Mouse (Mus musculus) yolk sac, embryonic 10.5 days (tissue): ENCODE results near the gene Prr29.
A peak's percentile ranks its signal among the peaks of the same experiment; 100 is the strongest.
"Not testable (repeated sequence)": the region's sequence is repeated elsewhere in the genome, so short reads cannot be mapped to it uniquely, and the experiment has no call there.

Experiments
- DNase-seq: peaks from one replicate; pipeline ENCODE4 v3.0.0-alpha.2; 2017; ENCODE audit warnings: low spot score

Gene Prr29

DNA sequence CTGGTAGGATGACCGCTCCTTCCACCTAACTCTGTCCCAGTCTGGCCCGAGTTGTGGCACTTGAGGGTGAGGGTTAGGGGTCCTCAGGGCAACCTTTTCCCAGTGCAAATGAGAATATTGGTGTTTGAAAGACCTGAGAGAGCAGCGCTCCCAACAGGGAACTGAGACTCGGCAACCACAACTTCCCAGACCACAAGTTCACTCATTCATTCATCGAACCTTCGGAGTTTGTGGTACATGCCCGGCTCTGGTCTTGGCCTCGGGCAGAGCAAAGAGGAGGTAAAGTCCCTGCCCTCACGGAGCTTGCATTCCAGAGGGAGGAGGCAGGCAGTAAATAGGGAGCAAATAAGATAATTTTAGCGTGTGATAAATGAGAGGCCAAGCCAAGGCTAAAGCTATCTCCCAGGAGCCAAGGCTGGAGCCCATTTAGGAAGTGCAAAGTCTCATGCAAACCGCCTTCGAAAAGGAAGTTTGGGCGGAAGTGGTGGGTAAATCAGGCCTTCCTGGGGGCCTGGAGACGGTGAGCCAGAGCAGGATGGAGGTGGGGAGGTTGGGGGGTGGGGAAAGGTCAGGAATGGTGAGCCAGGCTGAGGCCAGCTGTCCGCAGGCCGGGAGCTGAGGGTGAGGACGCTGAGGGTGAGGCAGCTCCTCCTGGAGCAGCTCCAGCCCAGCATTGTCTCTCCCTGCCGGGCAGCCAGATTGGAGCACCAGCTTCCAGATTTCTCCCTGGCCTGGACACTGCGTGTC lies 9.7 kb upstream of the Prr29 start:
- DNase-seq: no peak

DNA sequence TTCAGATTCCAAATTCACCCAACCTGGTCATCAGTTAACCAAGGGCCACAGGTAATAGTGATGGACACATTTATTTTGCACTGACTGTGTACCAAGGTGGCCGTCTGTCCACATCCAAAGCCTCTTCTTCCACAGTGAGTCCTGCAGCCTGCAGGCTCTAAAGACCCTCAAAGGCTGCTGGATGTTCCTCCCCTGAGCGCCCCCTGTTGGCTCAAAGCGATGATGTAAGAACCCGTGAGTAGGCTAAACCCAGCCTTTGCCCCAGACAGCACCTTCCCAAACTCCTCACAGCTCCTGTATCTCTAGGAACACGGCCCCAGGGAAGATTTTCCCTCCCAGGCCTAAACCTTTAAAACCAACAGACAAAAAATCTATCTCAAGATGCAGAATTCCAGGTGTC lies 5.9 kb upstream of the Prr29 start:
- no peak for DNase-seq

DNA sequence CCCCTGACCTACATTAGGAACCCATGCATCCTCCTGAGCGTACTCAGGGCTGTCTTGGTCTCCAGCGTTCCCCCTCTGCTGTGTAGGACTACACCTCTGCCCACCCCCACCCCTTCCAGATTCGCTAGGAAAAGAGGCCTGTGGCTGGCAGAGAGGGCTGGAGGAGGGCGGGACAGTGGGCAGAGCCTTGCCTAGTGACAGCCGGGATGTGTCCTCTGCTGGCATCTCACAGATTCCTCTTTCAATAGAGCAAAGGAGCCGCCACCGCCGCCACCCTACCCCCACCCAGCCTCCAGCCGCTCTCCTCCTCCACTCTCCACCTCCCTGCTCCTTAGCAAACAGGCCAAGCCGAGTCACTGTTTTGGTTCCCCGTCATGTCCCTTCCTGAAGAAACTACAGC lies 560 bp upstream of the Prr29 start:
- no peak for DNase-seq

DNA sequence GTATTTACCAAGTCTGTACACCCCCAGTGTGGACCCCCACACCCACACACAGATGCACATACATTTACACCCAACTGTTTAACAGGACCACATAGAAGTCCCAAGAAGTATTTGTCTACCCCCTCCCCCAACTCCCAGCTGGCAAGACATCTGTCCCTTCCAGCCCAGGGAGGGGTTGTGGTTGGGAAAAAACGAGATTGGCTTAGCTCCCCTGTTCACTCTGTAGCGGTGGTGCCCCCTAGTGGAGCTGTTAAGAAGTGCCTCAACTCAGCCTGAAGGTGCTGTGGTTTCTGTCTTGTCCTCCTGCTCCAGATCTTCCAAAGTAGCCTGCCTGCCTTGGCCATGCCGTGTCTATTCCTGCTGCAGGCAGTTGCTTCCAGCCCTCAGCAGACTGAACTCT lies 1.0 kb downstream of the Prr29 start:
- peak; percentile 59 for DNase-seq

DNA sequence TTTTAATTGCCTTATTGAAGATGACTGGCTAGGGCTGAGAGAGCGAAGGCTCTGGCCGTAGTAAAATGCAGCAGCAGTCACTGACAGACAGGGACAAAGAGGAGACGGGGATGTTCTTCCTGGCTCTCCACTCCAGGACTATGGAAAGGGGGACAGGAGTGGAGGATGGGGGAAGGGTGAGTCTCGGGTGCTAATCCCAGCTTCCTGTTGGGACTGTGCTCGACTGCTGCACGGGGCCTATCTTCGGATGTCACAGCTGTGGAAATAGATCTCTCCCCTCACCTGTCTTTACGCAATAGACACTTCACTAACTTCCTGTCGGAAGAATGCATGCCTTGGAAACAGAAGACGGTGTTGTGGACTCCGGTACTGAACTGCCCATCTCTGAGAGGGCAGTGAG lies 8.7 kb downstream of the Prr29 start:
- DNase-seq: no peak

DNA sequence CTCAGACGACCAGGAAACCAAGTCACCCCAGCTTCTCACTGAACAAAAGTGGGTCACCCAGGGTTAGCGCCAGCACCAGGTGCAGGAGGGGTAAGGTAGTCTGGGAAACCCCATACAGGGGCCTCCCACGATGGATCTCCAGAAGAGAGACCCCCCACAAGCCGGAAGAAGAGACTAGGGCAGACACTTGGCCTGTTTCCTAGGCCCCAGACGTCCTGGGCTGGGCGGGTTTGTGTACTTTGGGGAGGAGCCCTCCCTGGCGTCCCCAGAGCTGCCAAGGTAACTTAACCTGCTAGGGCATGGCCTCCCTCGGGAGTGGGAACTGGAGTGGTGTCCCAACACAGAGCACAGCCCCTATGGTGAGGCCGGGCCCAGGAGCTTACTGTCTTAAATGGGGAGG lies 9.3 kb downstream of the Prr29 start:
- DNase-seq: no peak

DNA sequence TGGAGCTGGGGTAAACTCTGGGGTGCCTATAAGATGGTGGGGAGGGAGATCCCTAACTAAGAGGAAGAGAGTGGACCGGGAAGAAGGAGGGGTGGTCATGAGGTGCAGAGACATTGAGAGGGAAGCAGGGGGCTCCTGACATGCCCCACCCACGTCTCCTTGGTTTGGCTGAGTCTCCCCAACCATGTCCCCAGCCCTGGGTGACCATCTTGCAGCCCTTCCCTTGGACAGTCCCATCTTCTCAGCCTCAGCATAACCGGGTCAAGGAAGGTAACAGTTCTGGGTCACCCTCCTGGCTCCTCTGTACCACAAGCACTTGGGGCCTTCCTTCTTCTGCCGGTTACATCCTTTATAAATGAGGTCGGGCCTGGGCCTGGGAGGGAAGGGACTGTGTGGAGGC lies 9.7 kb downstream of the Prr29 start:
- no peak for DNase-seq

DNA sequence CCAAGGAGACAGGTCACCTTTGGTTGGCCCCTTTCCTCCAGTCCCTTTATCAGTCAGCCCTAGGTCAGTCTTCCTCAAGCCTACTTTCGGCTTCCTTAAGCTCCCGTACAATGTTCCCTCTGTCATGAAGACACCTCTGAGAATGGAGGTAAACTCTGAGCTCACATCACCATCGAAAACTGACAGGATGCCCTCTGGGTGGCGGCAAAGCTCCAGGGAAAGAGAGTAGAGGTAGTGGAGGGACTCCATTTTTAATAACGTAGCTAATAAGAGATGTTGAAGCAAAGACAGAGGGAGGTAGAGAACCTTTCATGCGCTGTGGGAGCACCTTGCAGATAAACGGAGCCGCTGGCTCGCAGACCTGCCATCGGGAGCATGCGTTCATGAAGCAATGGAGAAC lies 15.7 kb downstream of the Prr29 start:
- no peak for DNase-seq

DNA sequence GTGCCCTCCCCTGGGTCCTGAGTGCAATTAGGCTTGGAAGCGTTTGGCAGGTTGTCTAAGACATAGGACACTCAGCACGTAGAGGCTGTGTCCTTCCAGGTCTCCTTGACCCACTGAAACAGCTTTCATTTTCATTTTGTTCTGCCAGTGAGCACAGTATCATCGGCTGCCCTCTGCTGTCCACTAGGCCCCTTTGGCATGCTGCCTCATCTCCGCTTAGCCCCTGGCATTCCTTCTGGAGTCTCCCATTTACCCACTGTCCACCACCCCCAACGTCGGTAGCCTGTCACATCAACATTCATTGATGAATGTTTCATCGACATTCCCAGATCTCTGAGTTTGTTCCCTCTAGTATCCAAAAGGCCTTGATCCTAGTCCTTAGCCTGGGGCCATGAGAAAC lies 16.6 kb downstream of the Prr29 start:
- no peak for DNase-seq

DNA sequence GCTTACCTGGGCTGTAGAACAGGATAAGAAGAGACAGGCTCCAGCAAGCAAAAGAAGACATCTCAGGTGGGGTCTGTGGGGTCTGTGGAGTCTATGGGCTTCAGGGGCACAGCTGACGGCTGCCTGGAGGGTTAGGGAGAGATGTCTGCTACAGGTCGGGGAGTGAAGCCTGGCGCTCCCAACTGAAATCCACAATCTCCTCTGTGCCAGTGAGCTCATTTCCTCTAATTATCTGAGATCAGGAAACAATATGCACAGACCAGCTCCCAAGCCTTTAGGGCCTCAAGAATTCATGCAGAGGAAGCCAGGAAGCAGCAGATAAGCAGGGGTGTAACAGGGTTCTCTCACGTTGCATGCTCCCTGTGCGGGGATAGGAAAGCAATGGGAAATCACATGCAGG lies 17.2 kb downstream of the Prr29 start:
- DNase-seq: no peak

DNA sequence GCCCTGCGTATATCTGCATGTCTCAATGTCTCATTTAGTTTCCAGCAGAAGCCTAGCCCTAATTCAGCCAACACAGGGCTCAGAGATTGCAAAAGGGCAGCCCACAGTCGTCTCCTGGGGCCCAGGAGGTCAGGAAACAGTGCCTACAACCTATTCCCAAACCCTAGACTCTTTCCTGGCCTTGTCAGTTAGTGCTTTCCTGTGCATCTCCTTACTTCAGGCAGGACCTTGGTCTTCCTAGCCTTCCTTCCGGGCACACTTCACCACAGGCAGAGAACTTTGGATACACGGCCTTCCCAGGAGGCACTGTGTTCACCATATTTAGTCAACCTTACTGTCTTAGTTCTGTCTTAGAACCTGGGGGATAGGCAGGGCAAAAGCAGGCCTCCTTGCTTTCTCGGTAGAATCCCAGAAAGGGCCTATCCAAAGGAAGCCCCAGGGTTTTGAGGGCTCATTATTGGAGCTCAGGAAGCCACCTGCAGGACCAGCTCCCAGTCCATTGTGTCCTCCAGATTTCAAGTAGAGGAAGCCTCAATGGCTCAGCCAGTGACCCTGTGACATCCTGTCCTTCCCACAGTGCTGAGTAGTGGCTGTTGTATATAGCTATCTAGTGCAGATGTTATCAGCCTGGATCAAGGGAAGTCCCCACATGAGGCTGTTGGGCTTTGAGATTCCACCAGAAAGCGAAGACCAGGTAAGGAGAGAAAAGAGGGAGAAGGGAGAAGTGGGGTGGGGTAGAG lies 17.9 kb downstream of the Prr29 start:
- no peak for DNase-seq

DNA sequence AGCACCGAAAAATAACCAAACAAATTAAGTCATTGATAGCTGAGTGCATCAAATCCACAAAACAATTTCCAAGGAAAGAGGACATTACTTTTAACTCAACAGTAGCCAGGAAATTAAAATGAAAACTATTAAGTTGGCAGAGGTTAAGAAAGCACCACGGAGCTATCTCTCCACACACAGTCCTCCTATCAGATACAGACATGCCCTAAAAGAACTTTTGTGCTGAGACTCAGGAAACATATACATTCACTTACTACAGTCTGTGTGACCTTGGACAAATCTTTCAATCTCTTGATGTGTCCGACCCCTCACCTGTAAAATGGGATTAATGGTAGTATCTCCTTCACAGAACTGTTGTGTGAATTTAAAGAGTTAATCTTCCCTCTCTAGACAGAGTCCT lies 21.1 kb downstream of the Prr29 start:
- no peak for DNase-seq

DNA sequence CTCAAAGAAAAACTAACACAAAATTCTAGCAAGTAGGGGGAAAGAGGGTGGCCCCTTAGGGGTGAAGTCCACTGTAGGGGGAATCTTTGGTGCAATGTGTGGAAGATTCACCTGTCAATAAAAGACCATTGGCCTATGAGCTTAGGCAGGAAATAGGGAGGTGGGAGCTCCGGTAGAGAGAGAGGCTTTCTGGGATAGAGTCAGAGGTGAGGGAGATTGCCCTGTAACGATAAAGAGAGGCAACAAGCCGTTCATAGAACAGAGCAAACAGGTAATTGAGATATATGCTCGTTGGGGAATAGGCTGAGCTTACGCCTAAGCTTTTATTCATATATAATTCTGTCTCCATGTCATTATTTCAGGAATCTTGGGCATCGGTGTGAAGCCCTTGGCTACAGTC lies 21.7 kb downstream of the Prr29 start:
- no peak for DNase-seq

DNA sequence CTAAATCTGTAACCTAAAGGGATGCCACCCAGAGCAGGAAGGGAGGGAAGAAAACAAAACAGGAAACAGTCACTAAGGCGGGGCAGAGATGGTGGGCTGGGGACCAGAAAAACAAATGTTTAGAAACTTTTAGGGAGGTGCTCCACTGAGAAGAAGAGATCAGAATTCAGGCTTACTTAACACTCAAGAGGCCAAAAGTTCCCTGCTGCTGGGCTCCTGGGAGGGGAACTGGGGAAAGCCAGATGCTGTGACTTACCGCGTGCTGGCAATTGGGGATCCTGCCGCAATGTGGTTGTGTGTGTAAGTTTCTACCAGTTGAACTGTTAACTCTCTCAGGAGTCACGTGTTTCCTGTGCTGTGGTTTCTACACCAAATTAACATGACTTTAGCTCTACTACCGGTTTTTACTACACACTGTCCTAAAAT lies 22.5 kb downstream of the Prr29 start, which contains the start of gene Icam2:
Gene Icam2, minus strand, starts transcription at position 285 of the 426 bp plus-strand sequence.
- DNase-seq: no peak

DNA sequence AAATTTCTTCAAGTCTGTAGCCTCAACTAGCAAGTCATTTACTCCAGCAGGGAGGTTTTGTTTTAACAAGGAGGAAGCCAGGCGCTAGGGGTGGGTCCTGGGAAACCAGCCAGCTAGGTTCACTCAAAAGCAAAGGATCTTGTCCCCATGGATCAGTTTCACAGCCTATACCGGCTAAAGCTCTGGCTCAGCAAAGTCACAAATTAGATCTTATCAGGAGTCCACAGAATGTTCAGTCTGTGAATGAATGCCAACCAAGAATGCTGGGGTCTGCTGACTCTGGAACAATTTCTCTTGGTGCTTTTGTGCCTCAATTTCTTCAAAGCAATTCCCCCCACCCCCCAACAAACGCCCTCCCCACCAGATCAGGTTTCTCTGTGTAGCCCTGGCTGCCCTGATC lies 24.3 kb downstream of the Prr29 start:
- DNase-seq: no peak

DNA sequence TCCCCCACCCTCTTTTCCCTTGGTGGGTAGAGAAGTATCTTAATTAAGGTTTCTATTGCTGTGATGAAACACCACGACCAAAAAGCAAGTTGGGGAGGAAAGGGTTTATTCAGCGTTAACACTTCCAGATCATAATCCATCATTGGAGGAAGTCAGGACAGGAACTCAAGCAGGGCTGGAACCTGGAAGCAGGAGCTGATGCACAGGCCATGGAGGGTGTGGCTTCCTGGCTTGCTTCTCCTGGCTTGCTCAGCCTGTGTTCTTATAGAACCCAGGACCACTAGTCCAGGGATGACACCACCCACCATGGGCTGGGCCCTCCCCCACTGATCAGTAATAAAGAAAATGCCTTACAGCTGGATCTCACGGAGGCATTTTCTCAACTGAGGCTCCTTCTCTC lies 25.5 kb downstream of the Prr29 start:
- no peak for DNase-seq

DNA sequence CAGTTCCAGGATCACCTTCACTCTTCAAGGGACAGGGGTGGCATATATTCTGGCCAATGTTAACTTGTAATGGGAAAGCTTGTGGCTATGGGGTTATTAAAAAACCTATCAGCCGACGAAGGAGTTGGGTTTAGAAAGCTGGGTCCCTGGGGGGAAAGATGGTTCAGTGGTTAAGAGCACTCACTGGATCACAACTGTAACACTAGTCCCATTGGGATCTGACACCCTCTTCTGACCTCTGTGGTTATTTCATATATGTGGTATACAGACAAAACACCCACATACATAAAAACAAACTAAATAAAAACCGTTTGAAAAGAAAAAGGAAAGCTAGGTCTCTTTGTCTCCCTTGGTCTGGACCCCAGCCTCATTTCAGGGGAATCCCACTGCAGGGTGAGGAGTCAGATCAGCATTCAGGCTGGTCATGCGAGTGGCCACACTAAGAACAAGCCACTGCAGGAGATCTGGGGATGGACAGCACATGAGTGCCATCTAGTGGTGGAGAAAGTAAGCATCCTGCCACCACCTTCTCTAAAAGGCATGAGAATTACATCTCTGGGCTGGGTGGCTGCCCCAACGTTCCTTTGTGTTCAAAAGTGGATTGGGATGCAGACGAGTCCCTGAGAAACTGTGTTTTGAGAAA lies 26.4 kb downstream of the Prr29 start:
- peak; percentile 64 for DNase-seq

DNA sequence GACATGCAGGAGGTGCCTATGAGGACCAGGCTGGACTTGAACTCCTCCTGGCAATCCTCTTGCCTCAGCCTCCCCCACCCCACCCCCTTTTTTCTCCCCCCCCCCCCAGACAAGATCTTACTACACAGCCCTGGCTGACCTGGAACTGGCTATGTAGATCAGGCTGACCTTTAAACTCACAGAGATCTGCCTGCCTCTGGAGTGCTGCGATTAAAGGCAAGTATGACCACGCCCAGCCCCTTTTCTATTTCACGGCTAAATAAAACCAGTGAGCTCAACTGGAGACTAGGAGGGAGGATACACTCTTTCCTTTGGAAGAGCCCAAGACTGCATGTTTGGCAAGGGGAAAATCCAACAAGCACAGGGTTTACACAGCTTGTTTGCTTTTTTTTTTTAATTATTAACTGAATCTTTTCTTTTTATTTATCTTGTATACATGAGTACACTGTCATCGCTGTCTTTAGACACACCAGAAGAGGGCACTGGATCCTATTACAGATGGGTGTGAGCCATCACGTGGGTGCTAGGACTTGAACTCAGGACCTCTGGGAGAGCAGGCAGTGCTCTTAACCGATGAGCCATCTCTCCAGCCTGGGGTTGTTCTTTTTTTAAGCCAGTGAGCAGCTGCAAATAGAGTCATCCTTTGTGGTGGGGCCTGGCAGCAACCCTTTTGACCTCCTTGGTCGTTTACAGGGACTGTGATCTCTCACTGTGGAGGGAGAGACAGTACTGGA lies 27.5 kb downstream of the Prr29 start:
- DNase-seq: peak; percentile 52

DNA sequence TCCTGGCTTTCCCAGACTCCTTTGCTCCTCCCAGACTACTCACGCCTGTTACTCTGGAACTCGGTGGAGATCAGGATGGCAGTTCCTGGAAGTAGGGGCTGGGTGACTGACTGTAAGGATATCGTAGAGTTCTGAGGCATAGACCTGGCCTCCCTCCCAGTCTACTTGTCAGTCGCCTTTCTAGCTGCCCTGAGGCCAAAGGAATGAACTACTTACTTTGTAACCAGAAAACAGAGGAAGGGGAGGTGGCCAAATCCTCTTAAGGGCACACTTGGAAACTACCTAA lies 28.0 kb downstream of the Prr29 start:
- DNase-seq: no peak

DNA sequence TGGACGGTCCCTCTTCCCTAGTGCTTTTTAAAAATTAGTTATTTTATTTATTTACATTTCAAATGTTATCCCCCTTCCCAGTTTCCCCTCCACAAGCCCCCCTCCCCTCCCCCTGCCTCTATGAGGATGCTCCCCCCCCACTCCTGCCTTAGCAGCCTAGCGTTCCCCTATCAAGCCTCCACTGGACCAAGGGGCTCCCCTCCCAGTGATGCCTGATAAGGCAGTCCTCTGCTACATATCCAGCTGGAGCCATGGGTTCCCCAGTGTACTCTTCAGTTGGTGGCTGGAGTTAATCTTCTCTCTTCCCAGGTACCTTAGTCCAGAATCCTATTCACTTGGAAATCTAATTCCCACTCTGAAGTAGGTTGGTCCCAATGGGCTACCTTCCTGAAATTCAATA lies 28.8 kb downstream of the Prr29 start:
- DNase-seq: not testable (repeated sequence)

DNA sequence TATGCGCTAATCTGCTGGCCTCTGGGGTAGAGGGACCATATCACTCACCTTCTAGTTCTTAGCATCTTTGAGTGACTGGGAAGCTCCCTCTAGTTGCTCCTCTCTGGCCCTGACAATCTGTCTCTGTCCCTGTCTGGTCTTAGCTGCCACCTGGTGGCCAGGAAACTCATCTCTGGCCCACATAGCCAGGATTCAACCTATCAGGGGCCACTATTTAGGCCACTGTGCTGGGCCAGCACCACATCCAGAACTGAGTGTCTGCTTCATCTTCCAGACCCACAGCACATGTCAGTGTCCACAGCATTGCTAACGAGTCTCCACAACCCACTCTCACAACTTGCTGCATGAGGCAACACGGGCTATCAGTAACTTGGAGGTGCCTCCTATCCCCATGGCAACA lies 32.4 kb downstream of the Prr29 start:
- DNase-seq: no peak

DNA sequence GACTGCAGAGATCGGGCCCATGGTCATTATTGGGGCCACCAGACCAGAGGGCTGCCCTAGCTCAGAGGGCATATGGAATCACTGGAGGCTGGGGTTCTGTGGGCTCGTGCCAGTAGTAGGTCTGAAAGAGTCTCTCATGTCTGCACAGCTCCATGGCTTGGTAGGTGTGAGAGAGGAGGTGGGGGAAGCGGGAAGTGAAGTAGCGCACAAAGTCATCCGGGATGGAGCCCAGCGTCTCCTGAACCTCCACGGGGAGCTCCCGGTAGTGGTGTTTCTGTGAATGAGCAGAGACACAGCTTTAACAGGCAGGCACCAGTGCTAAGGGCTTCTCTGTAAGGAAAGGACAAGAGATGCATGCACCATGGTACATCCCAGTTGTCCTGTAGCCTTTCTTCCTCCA lies 33.2 kb downstream of the Prr29 start:
- no peak for DNase-seq

DNA sequence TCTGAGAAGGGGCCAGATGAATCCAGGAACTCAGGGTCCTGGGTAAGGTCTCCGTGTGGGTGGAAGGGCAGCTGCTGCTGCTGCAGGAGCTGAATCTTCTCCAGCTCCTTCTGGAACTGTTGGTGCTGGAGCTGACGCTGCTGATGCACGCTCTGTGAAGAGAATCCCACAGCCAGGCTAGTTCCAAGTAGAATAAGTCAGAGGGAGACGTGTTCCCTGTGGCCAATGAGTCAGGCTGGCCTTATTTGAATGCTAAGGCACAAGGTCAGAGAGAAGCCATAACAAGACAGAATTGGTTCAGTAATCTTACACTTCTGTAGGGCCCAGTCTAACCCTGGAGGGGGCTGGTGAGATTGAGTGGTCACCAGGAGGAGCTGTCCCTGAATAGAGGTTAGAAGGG lies 44.7 kb downstream of the Prr29 start:
- no peak for DNase-seq
